Mouse (Mus musculus): ENCODE data around the gene Myo1b. TPM values are rescaled to one million over a fixed set of nuclear protein-coding genes. Genes with fewer than 3 reads are reported as not detected.

Gene Myo1b
- polyA plus RNA-seq, 1 experiment from 2014 or later: 33.5 TPM

GRCm38 (mm10) chr1:51845264-51846036 lies 70.4 kb downstream of the Myo1b start:
- WGBS: 63% methylated on average over 2 of the region's 2 CpGs
- no peak overlapping the region for H3K4me3 ChIP-seq
- no peaks in the 10 kb centered on the region for H3K27me3 ChIP-seq (replicated peaks)
- no peak overlapping the region for H3K27ac ChIP-seq (replicated peaks)
- no peak overlapping the region for H3K4me2 ChIP-seq
- H3K4me1 ChIP-seq: peaks cover 18% of the 10 kb centered on the region
- no peak for ATAC-seq (ENCODE audit: extremely low read depth, insufficient number of reproducible peaks, low FRiP score, low TSS enrichment)
- H3K9ac ChIP-seq: no peak overlapping the region
- H3K9me3 ChIP-seq: no peaks in the 10 kb centered on the region
- no peaks in the 10 kb centered on the region for H3K36me3 ChIP-seq

GRCm38 (mm10) chr1:51837845-51838623 lies 77.8 kb downstream of the Myo1b start:
- no peak for ATAC-seq (ENCODE audit: extremely low read depth, insufficient number of reproducible peaks, low FRiP score, low TSS enrichment)
- H3K4me1 ChIP-seq: peaks cover 37% of the 10 kb centered on the region
- H3K27ac ChIP-seq (replicated peaks): peak overlapping the region; percentile 57
- H3K4me2 ChIP-seq: peak overlapping the region; percentile 7; the same call in 1 of the 2 replicates
- H3K9me3 ChIP-seq: no peaks in the 10 kb centered on the region
- peaks cover 14% of the 10 kb centered on the region for H3K36me3 ChIP-seq
- no peak overlapping the region for H3K4me3 ChIP-seq
- WGBS: 55% methylated on average over 11 of the region's 11 CpGs
- H3K9ac ChIP-seq: 0 out of 2 replicates have a peak overlapping the region, but pooled peaks have one; percentile 13
- H3K27me3 ChIP-seq (replicated peaks): no peaks in the 10 kb centered on the region

- H3K9me3 ChIP-seq: no peaks in the 10 kb centered on the region
- H3K4me2 ChIP-seq: no peak overlapping the region
- H3K36me3 ChIP-seq: peaks cover 21% of the 10 kb centered on the region
- H3K4me3 ChIP-seq: no peak overlapping the region
- H3K4me1 ChIP-seq: peaks cover 37% of the 10 kb centered on the region
- 65% methylated on average over 4 of the region's 4 CpGs for WGBS
- peak overlapping the region; percentile 57; the same call in 1 of the 2 replicates for H3K27ac ChIP-seq (replicated peaks)
- ATAC-seq (ENCODE audit: extremely low read depth, insufficient number of reproducible peaks, low FRiP score, low TSS enrichment): no peak
- H3K27me3 ChIP-seq (replicated peaks): no peaks in the 10 kb centered on the region
- no peak overlapping the region for H3K9ac ChIP-seq
Measured at GRCm38 (mm10) chr1:51837311-51837710, 78.6 kb downstream of the Myo1b start.

- H3K4me3 ChIP-seq: no peak overlapping the region
- H3K9me3 ChIP-seq: no peaks in the 10 kb centered on the region
- no peak for ATAC-seq (ENCODE audit: extremely low read depth, insufficient number of reproducible peaks, low FRiP score, low TSS enrichment)
- H3K27ac ChIP-seq (replicated peaks): peak overlapping the region; percentile 21; the same call in 1 of the 2 replicates
- peaks cover 39% of the 10 kb centered on the region for H3K4me1 ChIP-seq
- no peaks in the 10 kb centered on the region for H3K27me3 ChIP-seq (replicated peaks)
- peaks cover 24% of the 10 kb centered on the region for H3K36me3 ChIP-seq
- no peak overlapping the region for H3K9ac ChIP-seq
- 17% methylated on average over 8 of the region's 8 CpGs for WGBS
- no peak overlapping the region for H3K4me2 ChIP-seq
Measured at GRCm38 (mm10) chr1:51835795-51836194, 80.1 kb downstream of the Myo1b start.

GRCm38 (mm10) chr1:51834072-51834471 lies 81.8 kb downstream of the Myo1b start:
- no peak overlapping the region for H3K4me2 ChIP-seq
- WGBS: 66% methylated on average over 3 of the region's 3 CpGs
- no peak overlapping the region for H3K9ac ChIP-seq
- H3K27ac ChIP-seq (replicated peaks): no peak overlapping the region
- H3K4me1 ChIP-seq: peaks cover 46% of the 10 kb centered on the region
- H3K9me3 ChIP-seq: no peaks in the 10 kb centered on the region
- no peak overlapping the region for H3K4me3 ChIP-seq
- H3K27me3 ChIP-seq (replicated peaks): no peaks in the 10 kb centered on the region
- peaks cover 24% of the 10 kb centered on the region for H3K36me3 ChIP-seq
- ATAC-seq (ENCODE audit: extremely low read depth, insufficient number of reproducible peaks, low FRiP score, low TSS enrichment): no peak

- Histone ChIP-seq H3K9me3 (no peaks in the 10 kb centered on the region), H3K4me2 (no peak overlapping the region), H3K4me3 (no peak overlapping the region), H3K27me3 (replicated peaks) (no peaks in the 10 kb centered on the region), H3K36me3 (peaks cover 24% of the 10 kb centered on the region), H3K9ac (no peak overlapping the region), H3K27ac (replicated peaks) (0 out of 2 replicates have a peak overlapping the region, but pooled peaks have one; percentile 7), H3K4me1 (peaks cover 11% of the 10 kb centered on the region)
- ATAC-seq (ENCODE audit: extremely low read depth, insufficient number of reproducible peaks, low FRiP score, low TSS enrichment): no peak
- 74% methylated on average over 9 of the region's 9 CpGs for WGBS
Measured at GRCm38 (mm10) chr1:51829353-51829752, 86.5 kb downstream of the Myo1b start.

GRCm38 (mm10) chr1:51822531-51822930 lies 93.3 kb downstream of the Myo1b start:
- peaks cover 5% of the 10 kb centered on the region; the same call in 1 of the 2 replicates for H3K4me1 ChIP-seq
- peaks cover 4% of the 10 kb centered on the region; the same call in 1 of the 2 replicates for H3K36me3 ChIP-seq
- H3K27ac ChIP-seq (replicated peaks): no peak overlapping the region
- 75% methylated on average over 4 of the region's 4 CpGs for WGBS
- no peak overlapping the region for H3K9ac ChIP-seq
- H3K27me3 ChIP-seq (replicated peaks): no peaks in the 10 kb centered on the region
- H3K9me3 ChIP-seq: no peaks in the 10 kb centered on the region
- H3K4me3 ChIP-seq: no peak overlapping the region
- no peak overlapping the region for H3K4me2 ChIP-seq
- no peak for ATAC-seq (ENCODE audit: extremely low read depth, insufficient number of reproducible peaks, low FRiP score, low TSS enrichment)

GRCm38 (mm10) chr1:51821701-51822495 lies 94.0 kb downstream of the Myo1b start:
- ATAC-seq (ENCODE audit: extremely low read depth, insufficient number of reproducible peaks, low FRiP score, low TSS enrichment): no peak
- Histone ChIP-seq H3K27ac (replicated peaks) (no peak overlapping the region), H3K36me3 (peaks cover 7% of the 10 kb centered on the region), H3K4me3 (no peak overlapping the region), H3K4me1 (peaks cover 5% of the 10 kb centered on the region; the same call in 1 of the 2 replicates), H3K4me2 (no peak overlapping the region), H3K9me3 (no peaks in the 10 kb centered on the region), H3K9ac (no peak overlapping the region), H3K27me3 (replicated peaks) (no peaks in the 10 kb centered on the region)
- WGBS: 75% methylated on average over 13 of the region's 13 CpGs

GRCm38 (mm10) chr1:51820520-51820919 lies 95.4 kb downstream of the Myo1b start:
- Histone ChIP-seq H3K9me3 (no peaks in the 10 kb centered on the region), H3K4me3 (no peak overlapping the region), H3K27ac (replicated peaks) (no peak overlapping the region), H3K9ac (no peak overlapping the region), H3K4me2 (no peak overlapping the region), H3K27me3 (replicated peaks) (no peaks in the 10 kb centered on the region), H3K36me3 (peaks cover 11% of the 10 kb centered on the region), H3K4me1 (peaks cover 5% of the 10 kb centered on the region; the same call in 1 of the 2 replicates)
- ATAC-seq (ENCODE audit: extremely low read depth, insufficient number of reproducible peaks, low FRiP score, low TSS enrichment): no peak
- WGBS: 87% methylated on average over 6 of the region's 6 CpGs

- ATAC-seq (ENCODE audit: extremely low read depth, insufficient number of reproducible peaks, low FRiP score, low TSS enrichment): no peak
- Histone ChIP-seq H3K9ac (no peak overlapping the region), H3K4me3 (no peak overlapping the region), H3K27ac (replicated peaks) (no peak overlapping the region), H3K4me2 (no peak overlapping the region), H3K36me3 (peaks cover 14% of the 10 kb centered on the region), H3K27me3 (replicated peaks) (no peaks in the 10 kb centered on the region), H3K4me1 (peaks cover 5% of the 10 kb centered on the region; the same call in 1 of the 2 replicates), H3K9me3 (no peaks in the 10 kb centered on the region)
- 79% methylated on average over 7 of the region's 7 CpGs for WGBS
Measured at GRCm38 (mm10) chr1:51820013-51820441, 95.8 kb downstream of the Myo1b start.

GRCm38 (mm10) chr1:51815636-51816035 lies 100.2 kb downstream of the Myo1b start:
- Histone ChIP-seq H3K36me3 (peaks cover 16% of the 10 kb centered on the region), H3K9ac (no peak overlapping the region), H3K27ac (replicated peaks) (no peak overlapping the region), H3K27me3 (replicated peaks) (no peaks in the 10 kb centered on the region), H3K4me2 (no peak overlapping the region), H3K9me3 (no peaks in the 10 kb centered on the region), H3K4me3 (no peak overlapping the region), H3K4me1 (no peaks in the 10 kb centered on the region; the same call in 1 of the 2 replicates)
- no peak for ATAC-seq (ENCODE audit: extremely low read depth, insufficient number of reproducible peaks, low FRiP score, low TSS enrichment)
- 63% methylated on average over 1 of the region's 1 CpGs for WGBS
